Mouse (Mus musculus) lung, embryonic 15.5 days (tissue): ENCODE data around the gene Numbl. TPM values are rescaled to one million over a fixed set of nuclear protein-coding genes. Genes with fewer than 3 reads are reported as not detected.

ENCODE experiments used
- ATAC-seq: fragments of 200-750 bp; cut with Nextera tagmentation; 2 replicates; pipeline ENCODE4 v1.8.0; 2017; ENCODE audit warnings: moderate number of reproducible peaks, borderline replicate concordance; ENCODE audit not compliant: low FRiP score, low TSS enrichment; ENCODE audit errors: extremely low read depth
- H3K27ac ChIP-seq: fragments of 300-500 bp; sonication (generic); 2 replicates; pipeline ENCODE4 v1.5.1; 2015; ENCODE audit warnings: moderate library complexity, mild to moderate bottlenecking, inconsistent platforms
- H3K27me3 ChIP-seq: fragments of 300-500 bp; sonication (generic); 2 replicates; pipeline ENCODE4 v1.6.1; 2015; ENCODE audit warnings: inconsistent platforms
- H3K36me3 ChIP-seq: fragments of 300-500 bp; sonication (generic); 2 replicates; pipeline ENCODE4 v1.6.1; 2015; ENCODE audit warnings: inconsistent platforms
- H3K4me1 ChIP-seq: fragments of 300-500 bp; sonication (generic); 2 replicates; pipeline ENCODE4 v1.6.1; 2015; ENCODE audit warnings: inconsistent platforms
- H3K4me2 ChIP-seq: fragments of 300-500 bp; sonication (generic); 2 replicates; pipeline ENCODE4 v1.6.1; 2015; ENCODE audit warnings: inconsistent platforms, mild to moderate bottlenecking, moderate library complexity
- H3K4me3 ChIP-seq: fragments of 300-500 bp; sonication (generic); 2 replicates; pipeline ENCODE4 v1.5.1; 2015; ENCODE audit warnings: mild to moderate bottlenecking, inconsistent platforms
- H3K9ac ChIP-seq: fragments of 300-500 bp; sonication (generic); 2 replicates; pipeline ENCODE4 v1.6.1; 2015; ENCODE audit warnings: inconsistent platforms
- H3K9me3 ChIP-seq: fragments of 300-500 bp; sonication (generic); 2 replicates; pipeline ENCODE4 v1.6.1; 2016; ENCODE audit warnings: inconsistent platforms
- WGBS: fragments of 180-500 bp; shearing (Covaris S2); methylation state at CpG from one replicate; pipeline ENCODE4 v1.1.7; 2015; 5-methylcytosine and 5-hydroxymethylcytosine counted together
- polyA plus RNA-seq: library from polyadenylated mRNA; unstranded; fragments of >200 nt; fragmentation: Nextera tagmentation; extraction: Ambion mirVana; gene quantifications from 2 replicates; pipeline ENCODE4 v1.2.1, GENCODE M21; 2015

The Numbl gene
- polyA plus RNA-seq, 1 experiment from 2014 or later, result 23.8 TPM

DNA sequence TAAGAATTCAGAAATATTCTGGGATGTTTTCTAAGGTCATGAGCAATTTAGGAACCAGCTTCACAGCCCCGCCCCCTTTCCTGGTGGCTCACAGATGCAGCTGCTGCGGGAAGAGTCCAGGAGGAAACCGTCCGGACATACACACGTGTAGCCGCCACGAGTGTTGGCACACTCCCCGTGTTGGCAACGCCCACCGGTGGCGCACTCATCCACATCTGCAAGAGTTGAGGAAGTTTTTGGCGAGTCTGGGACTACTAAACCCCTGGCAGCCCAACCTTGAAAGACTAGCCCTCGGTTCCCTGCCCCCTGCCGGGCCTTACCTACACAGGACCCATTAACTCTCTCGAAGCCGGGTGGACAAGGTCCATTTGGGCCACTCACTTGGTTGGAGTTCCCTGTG lies 70.4 kb downstream of the Numbl start:
- no peak overlapping the region for H3K4me3 ChIP-seq
- no peak overlapping the region for H3K4me2 ChIP-seq
- H3K9ac ChIP-seq, result peak overlapping the region; percentile 11; the same call in 1 of the 2 replicates
- H3K27ac ChIP-seq, result no peak overlapping the region
- H3K4me1 ChIP-seq, result peaks cover 62% of the 10 kb centered on the region
- H3K9me3 ChIP-seq, result no peaks in the 10 kb centered on the region
- no peak for ATAC-seq
- H3K36me3 ChIP-seq, result peaks cover 9% of the 10 kb centered on the region; the same call in 1 of the 2 replicates
- WGBS, result 28% methylated on average over 16 of the region's 16 CpGs
- peaks cover 33% of the 10 kb centered on the region for H3K27me3 ChIP-seq

DNA sequence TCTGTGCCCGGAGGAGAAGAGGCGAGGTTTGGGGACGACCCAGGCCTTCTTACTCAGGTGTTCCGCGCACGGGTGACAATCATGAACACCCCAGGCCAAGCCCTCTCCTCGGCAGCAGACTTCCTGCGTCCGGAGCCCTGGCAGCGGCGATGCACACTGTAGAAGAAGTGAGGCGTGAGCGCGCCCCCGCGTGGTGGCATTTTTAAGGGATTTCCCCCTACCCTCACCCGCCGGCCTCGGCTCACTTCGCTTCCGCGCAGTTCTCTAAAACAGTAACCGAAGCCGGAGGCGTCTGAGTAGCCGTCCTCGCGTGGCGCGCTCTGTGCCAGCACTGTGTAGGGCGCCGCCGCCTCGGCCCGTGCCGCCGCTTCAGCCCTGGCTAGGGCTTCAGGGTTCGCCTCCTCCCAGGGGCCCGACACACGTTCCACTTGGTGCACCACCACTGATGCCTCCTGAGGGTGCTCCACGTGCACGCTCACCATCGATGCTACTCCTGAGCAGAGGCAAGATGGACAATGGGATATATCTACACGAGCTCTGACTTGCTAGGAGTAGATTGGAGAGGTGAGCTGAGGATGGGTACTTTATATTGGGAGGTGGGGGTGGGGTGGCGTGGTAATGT lies 71.2 kb downstream of the Numbl start:
- Histone ChIP-seq H3K4me3 (peak overlapping the region; percentile 65), H3K4me2 (peak overlapping the region; percentile 92), H3K4me1 (peaks cover 70% of the 10 kb centered on the region), H3K27me3 (peaks cover 41% of the 10 kb centered on the region), H3K9me3 (no peaks in the 10 kb centered on the region), H3K36me3 (peaks cover 9% of the 10 kb centered on the region; the same call in 1 of the 2 replicates), H3K9ac (peak overlapping the region; percentile 41), H3K27ac (no peak overlapping the region; the same call in 1 of the 2 replicates)
- no peak for ATAC-seq
- WGBS, result 4% methylated on average over 45 of the region's 45 CpGs

DNA sequence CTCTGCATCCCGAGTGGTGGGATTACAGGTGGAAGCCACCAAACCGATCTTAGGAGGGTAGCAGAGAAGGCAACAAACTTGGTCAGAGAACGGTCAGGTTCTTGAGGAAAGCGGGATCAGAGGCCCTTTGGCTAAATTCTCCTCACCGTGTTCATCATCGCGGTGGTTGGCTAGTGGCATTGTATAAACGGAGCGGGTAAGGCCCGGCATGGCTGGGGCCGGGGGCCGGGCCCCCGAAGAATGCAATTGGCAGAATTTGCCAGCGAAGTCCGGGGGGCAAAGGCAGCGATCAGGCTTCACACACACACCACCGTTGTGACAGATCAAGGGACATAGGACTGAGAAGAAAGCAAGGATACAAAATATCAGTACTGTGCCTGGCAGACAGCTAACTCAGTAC lies 71.7 kb downstream of the Numbl start:
- Histone ChIP-seq H3K9ac (peak overlapping the region; percentile 41; the same call in 1 of the 2 replicates), H3K4me2 (peak overlapping the region; percentile 92), H3K4me1 (peaks cover 74% of the 10 kb centered on the region), H3K4me3 (peak overlapping the region; percentile 65), H3K27me3 (peaks cover 46% of the 10 kb centered on the region), H3K9me3 (no peaks in the 10 kb centered on the region), H3K36me3 (peaks cover 9% of the 10 kb centered on the region; the same call in 1 of the 2 replicates), H3K27ac (no peak overlapping the region)
- ATAC-seq, result no peak
- 25% methylated on average over 17 of the region's 17 CpGs for WGBS

GRCm38 (mm10) chr7:27330709-27331540 lies 72.7 kb downstream of the Numbl start:
- Histone ChIP-seq H3K4me2 (peak overlapping the region; percentile 92), H3K9me3 (no peaks in the 10 kb centered on the region), H3K4me3 (peak overlapping the region; percentile 65), H3K27me3 (peaks cover 53% of the 10 kb centered on the region), H3K4me1 (peaks cover 74% of the 10 kb centered on the region), H3K36me3 (peaks cover 9% of the 10 kb centered on the region; the same call in 1 of the 2 replicates), H3K27ac (peak overlapping the region; percentile 94), H3K9ac (peak overlapping the region; percentile 70)
- under 1% methylated on average over 38 of the region's 39 CpGs for WGBS
- ATAC-seq, result peak; percentile 76

- ATAC-seq, result no peak
- Histone ChIP-seq H3K36me3 (peaks cover 9% of the 10 kb centered on the region; the same call in 1 of the 2 replicates), H3K4me3 (peak overlapping the region; percentile 65), H3K9me3 (no peaks in the 10 kb centered on the region), H3K27ac (peak overlapping the region; percentile 94), H3K27me3 (peaks cover 53% of the 10 kb centered on the region), H3K4me1 (peaks cover 74% of the 10 kb centered on the region), H3K4me2 (peak overlapping the region; percentile 92), H3K9ac (peak overlapping the region; percentile 70)
- 3% methylated on average over 8 of the region's 8 CpGs for WGBS
These were observed 73.3 kb downstream of the Numbl start for GRCm38 (mm10) chr7:27331541-27331851.

Other genes starting within 250 kb of the Numbl start
- not detected in 2 replicates for gene Cyp2a12, start 229.4 kb upstream of the Numbl start, polyA plus RNA-seq
- gene Cyp2f2, start 138.5 kb upstream of the Numbl start, polyA plus RNA-seq, result 42.3 and 50.3 TPM in 2 replicates
- 0.10 and 0.24 TPM in 2 replicates for gene Cyp2t4, start 104.7 kb upstream of the Numbl start, polyA plus RNA-seq
- 82.3 and 83.5 TPM in 2 replicates for gene Egln2, start 91.6 kb upstream of the Numbl start, polyA plus RNA-seq
- 71.4 and 71.6 TPM in 2 replicates for gene Rab4b, start 79.5 kb upstream of the Numbl start, polyA plus RNA-seq
- gene Gm21983, start 77.3 kb upstream of the Numbl start, polyA plus RNA-seq, result 2.4 and 3.5 TPM in 2 replicates
- 150 and 170 TPM in 2 replicates for gene Mia, start 77.3 kb upstream of the Numbl start, polyA plus RNA-seq
- gene BC024978, start 62.7 kb upstream of the Numbl start, polyA plus RNA-seq, result 3.0 and 3.4 TPM in 2 replicates
- gene Snrpa, start 62.2 kb upstream of the Numbl start, polyA plus RNA-seq, result 257 TPM in 2 replicates
- gene Itpkc, start 29.8 kb upstream of the Numbl start, polyA plus RNA-seq, result 5.1 and 5.4 TPM in 2 replicates
- 20.3 and 20.4 TPM in 2 replicates for gene Coq8b, start 25.4 kb upstream of the Numbl start, polyA plus RNA-seq
- gene Ltbp4, start 79.3 kb downstream of the Numbl start, polyA plus RNA-seq, result 96.2 and 102 TPM in 2 replicates
- gene Shkbp1, start 97.6 kb downstream of the Numbl start, polyA plus RNA-seq, result 48.3 and 51.4 TPM in 2 replicates
- gene Gm20479, start 99.0 kb downstream of the Numbl start, polyA plus RNA-seq, result 0.79 and 1.3 TPM in 2 replicates
- 0.21 and 0.33 TPM in 2 replicates for gene Sptbn4, start 189.3 kb downstream of the Numbl start, polyA plus RNA-seq
- 58.8 and 68.5 TPM in 2 replicates for gene Blvrb, start 189.5 kb downstream of the Numbl start, polyA plus RNA-seq
- 28.6 and 31.1 TPM in 2 replicates for gene Sertad3, start 215.3 kb downstream of the Numbl start, polyA plus RNA-seq
- 48.5 and 49.6 TPM in 2 replicates for gene Sertad1, start 228.5 kb downstream of the Numbl start, polyA plus RNA-seq
- gene Prx, start 240.9 kb downstream of the Numbl start, polyA plus RNA-seq, result 7.2 and 8.7 TPM in 2 replicates